ENCODE assay signal across 9 mouse cellular contexts in genomic region chr19:4193129-4193528, GRCm38 (mm10). TPM values are rescaled to one million over a fixed set of nuclear protein-coding genes. Genes with fewer than 3 reads are reported as not detected.
DNase-seq lines count a peak whose midpoint lies in the region; ATAC-seq lines count a peak whose summit lies in the region.
"Had no signal": no experiment of that assay in that cellular context is flagged by ENCODE, and none has a peak within 500 bp of the region (broad histone marks: within the 10 kb centered on the region; RNA-seq: fewer than 3 reads in every experiment).

No protein-coding gene starts in this region.

- peak overlapping the region; percentile 91 for H3K4me2 ChIP-seq in kidney, embryonic 16.5 days (replicated peaks; ENCODE audit: low read depth, low read length)
- peak overlapping the region; percentile 58 for H3K4me2 ChIP-seq in embryonic facial prominence, embryonic 11.5 days (ENCODE audit: low read depth, low read length)
- peak overlapping the region; percentile 95 for H3K4me2 ChIP-seq in hindbrain, embryonic 15.5 days
- peak overlapping the region; percentile 93 for H3K4me2 ChIP-seq in midbrain, embryonic 15.5 days

- peak overlapping the region; percentile 96 for H3K9ac ChIP-seq in kidney, embryonic 16.5 days (replicated peaks; ENCODE audit: low read length)
- H3K9ac ChIP-seq in embryonic facial prominence, embryonic 11.5 days (replicated peaks; ENCODE audit: low read length): peak overlapping the region; percentile 96
- peak overlapping the region; percentile 97 for H3K9ac ChIP-seq in hindbrain, embryonic 15.5 days
- peak overlapping the region; percentile 88 for H3K9ac ChIP-seq in midbrain, embryonic 15.5 days

- ATAC-seq in kidney, embryonic 16.5 days (ENCODE audit: low FRiP score, low TSS enrichment): no peak
- ATAC-seq in embryonic facial prominence, embryonic 11.5 days (replicated peaks; ENCODE audit: insufficient number of reproducible peaks, low FRiP score, low TSS enrichment, low read depth): no peak
- no peak for ATAC-seq in hindbrain, embryonic 15.5 days (ENCODE audit: low FRiP score, low read depth)
- ATAC-seq in midbrain, embryonic 15.5 days (replicated peaks): no peak

- WGBS in kidney, embryonic 16.5 days: 51% methylated on average over 6 of the region's 6 CpGs
- 72% methylated on average over 6 of the region's 6 CpGs for WGBS in embryonic facial prominence, embryonic 11.5 days
- 58% methylated on average over 6 of the region's 6 CpGs for WGBS in hindbrain, embryonic 15.5 days
- WGBS in midbrain, embryonic 15.5 days: 55% methylated on average over 6 of the region's 6 CpGs

- H3K4me3 ChIP-seq in kidney, embryonic 16.5 days (ENCODE audit: low read length): peak overlapping the region; percentile 83
- H3K4me3 ChIP-seq in embryonic facial prominence, embryonic 11.5 days (ENCODE audit: low read depth, low read length): peak overlapping the region; percentile 97
- peak overlapping the region; percentile 87 for H3K4me3 ChIP-seq in hindbrain, embryonic 15.5 days
- peak overlapping the region; percentile 70 for H3K4me3 ChIP-seq in midbrain, embryonic 15.5 days

- H3K9me3 ChIP-seq in kidney, embryonic 16.5 days (ENCODE audit: low read length): no peaks in the 10 kb centered on the region
- no peaks in the 10 kb centered on the region for H3K9me3 ChIP-seq in embryonic facial prominence, embryonic 11.5 days (replicated peaks; ENCODE audit: control insufficient read depth, low read length)
- no peaks in the 10 kb centered on the region for H3K9me3 ChIP-seq in hindbrain, embryonic 15.5 days
- H3K9me3 ChIP-seq in midbrain, embryonic 15.5 days: no peaks in the 10 kb centered on the region

- H3K27ac ChIP-seq in kidney, embryonic 16.5 days (ENCODE audit: low read length): no peak overlapping the region; the same call in 1 of the 2 replicates
- H3K27ac ChIP-seq in embryonic facial prominence, embryonic 11.5 days (replicated peaks; ENCODE audit: low read depth, low read length): no peak overlapping the region
- peak overlapping the region; percentile 94; the same call in 1 of the 2 replicates for H3K27ac ChIP-seq in hindbrain, embryonic 15.5 days (replicated peaks)
- peak overlapping the region; percentile 84; the same call in 1 of the 2 replicates for H3K27ac ChIP-seq in midbrain, embryonic 15.5 days

- no peaks in the 10 kb centered on the region for H3K27me3 ChIP-seq in kidney, embryonic 16.5 days (ENCODE audit: insufficient read depth, low read length)
- H3K27me3 ChIP-seq in embryonic facial prominence, embryonic 11.5 days (ENCODE audit: control insufficient read depth, insufficient read depth, low read length): no peaks in the 10 kb centered on the region
- H3K27me3 ChIP-seq in hindbrain, embryonic 15.5 days: no peaks in the 10 kb centered on the region
- no peaks in the 10 kb centered on the region for H3K27me3 ChIP-seq in midbrain, embryonic 15.5 days (replicated peaks)

- H3K36me3 ChIP-seq in kidney, embryonic 16.5 days (ENCODE audit: insufficient read depth, low read length): peaks cover 43% of the 10 kb centered on the region
- H3K36me3 ChIP-seq in embryonic facial prominence, embryonic 11.5 days (replicated peaks; ENCODE audit: control insufficient read depth, insufficient read depth, low read depth, low read length): peaks cover 18% of the 10 kb centered on the region
- H3K36me3 ChIP-seq in hindbrain, embryonic 15.5 days: peaks cover 30% of the 10 kb centered on the region
- H3K36me3 ChIP-seq in midbrain, embryonic 15.5 days (replicated peaks): peaks cover 28% of the 10 kb centered on the region

- DNase-seq in kidney, postnatal 14 days: no peak
- no peak for DNase-seq in embryonic facial prominence, embryonic 11.5 days (ENCODE audit: low spot score)
- DNase-seq in adrenal gland, adult 18-20 months (ENCODE audit: low spot score in 2 of 2): no peak
- no peak for DNase-seq in testis, postnatal 14 days (ENCODE audit: low spot score)
- no peak for DNase-seq in right cerebral cortex, postnatal 36 days (ENCODE audit: low spot score in 2 of 2)
- DNase-seq: gastrocnemius, postnatal 36 days had no signal

- peaks cover 56% of the 10 kb centered on the region for H3K4me1 ChIP-seq in kidney, embryonic 16.5 days (ENCODE audit: insufficient read depth, low read length)
- peaks cover 6% of the 10 kb centered on the region for H3K4me1 ChIP-seq in embryonic facial prominence, embryonic 11.5 days (ENCODE audit: control insufficient read depth, insufficient read depth, low read length)
- peaks cover 41% of the 10 kb centered on the region for H3K4me1 ChIP-seq in hindbrain, embryonic 15.5 days (replicated peaks)
- H3K4me1 ChIP-seq in midbrain, embryonic 15.5 days: peaks cover 24% of the 10 kb centered on the region

RNA-seq across cellular contexts. Expression of gene Ppp1ca, which starts 1.3 kb away (rescaled TPM):
- 1,050 and 1,120 TPM in 2 replicates for polyA plus RNA-seq in kidney, embryonic 16.5 days (2015; fragmentation: Nextera tagmentation; extraction: Ambion mirVana)
- 955 and 1,002 TPM in 2 replicates for polyA plus RNA-seq in embryonic facial prominence, embryonic 11.5 days (2014; fragmentation: Nextera tagmentation; extraction: Ambion mirVana)
- polyA plus RNA-seq in hindbrain, embryonic 15.5 days (2015; fragmentation: Nextera tagmentation; extraction: Ambion mirVana): 582 and 587 TPM in 2 replicates
- polyA plus RNA-seq in midbrain, embryonic 15.5 days (2015; fragmentation: Nextera tagmentation; extraction: Ambion mirVana): 537 and 571 TPM in 2 replicates
- total RNA-seq in adrenal gland, adult 18-20 months (2021): 100 to 1,000 TPM; 353 to 384 TPM

RNA-seq across cellular contexts. Expression of gene Tbc1d10c, which starts 2.0 kb away (rescaled TPM):
- 2.5 and 3.1 TPM in 2 replicates for polyA plus RNA-seq in kidney, embryonic 16.5 days (2015; fragmentation: Nextera tagmentation; extraction: Ambion mirVana)
- polyA plus RNA-seq in embryonic facial prominence, embryonic 11.5 days (2014; fragmentation: Nextera tagmentation; extraction: Ambion mirVana): 0.96 and 1.4 TPM in 2 replicates
- 0.98 and 1.5 TPM in 2 replicates for polyA plus RNA-seq in hindbrain, embryonic 15.5 days (2015; fragmentation: Nextera tagmentation; extraction: Ambion mirVana)
- 0.38 and 0.93 TPM in 2 replicates for polyA plus RNA-seq in midbrain, embryonic 15.5 days (2015; fragmentation: Nextera tagmentation; extraction: Ambion mirVana)
- total RNA-seq in adrenal gland, adult 18-20 months (2021): 1 to 10 TPM; 1.1 to 1.6 TPM

RNA-seq across cellular contexts. Expression of gene Rad9a, which starts 8.3 kb away (rescaled TPM):
- polyA plus RNA-seq in kidney, embryonic 16.5 days (2015; fragmentation: Nextera tagmentation; extraction: Ambion mirVana): 39.4 and 39.9 TPM in 2 replicates
- polyA plus RNA-seq in embryonic facial prominence, embryonic 11.5 days (2014; fragmentation: Nextera tagmentation; extraction: Ambion mirVana): 46.8 and 49.5 TPM in 2 replicates
- polyA plus RNA-seq in hindbrain, embryonic 15.5 days (2015; fragmentation: Nextera tagmentation; extraction: Ambion mirVana): 25.5 and 27.5 TPM in 2 replicates
- 23.7 and 24.9 TPM in 2 replicates for polyA plus RNA-seq in midbrain, embryonic 15.5 days (2015; fragmentation: Nextera tagmentation; extraction: Ambion mirVana)
- 1 to 10 TPM; 7.5 to 9.0 TPM for total RNA-seq in adrenal gland, adult 18-20 months (2021)

RNA-seq across cellular contexts. Expression of gene Carns1, which starts 17.9 kb away (rescaled TPM):
- 2.9 and 3.3 TPM in 2 replicates for polyA plus RNA-seq in kidney, embryonic 16.5 days (2015; fragmentation: Nextera tagmentation; extraction: Ambion mirVana)
- polyA plus RNA-seq in embryonic facial prominence, embryonic 11.5 days (2014; fragmentation: Nextera tagmentation; extraction: Ambion mirVana): 2.0 TPM in 2 replicates
- polyA plus RNA-seq in hindbrain, embryonic 15.5 days (2015; fragmentation: Nextera tagmentation; extraction: Ambion mirVana): 5.6 and 6.1 TPM in 2 replicates
- polyA plus RNA-seq in midbrain, embryonic 15.5 days (2015; fragmentation: Nextera tagmentation; extraction: Ambion mirVana): 5.9 and 6.9 TPM in 2 replicates
- 1 to 10 TPM; 3.2 to 3.5 TPM for total RNA-seq in adrenal gland, adult 18-20 months (2021)

RNA-seq across cellular contexts. Expression of gene Clcf1, which starts 20.9 kb away (rescaled TPM):
- polyA plus RNA-seq in kidney, embryonic 16.5 days (2015; fragmentation: Nextera tagmentation; extraction: Ambion mirVana): 6.8 and 7.5 TPM in 2 replicates
- 4.6 and 5.0 TPM in 2 replicates for polyA plus RNA-seq in embryonic facial prominence, embryonic 11.5 days (2014; fragmentation: Nextera tagmentation; extraction: Ambion mirVana)
- 0.69 and 0.75 TPM in 2 replicates for polyA plus RNA-seq in hindbrain, embryonic 15.5 days (2015; fragmentation: Nextera tagmentation; extraction: Ambion mirVana)
- 0.79 and 0.88 TPM in 2 replicates for polyA plus RNA-seq in midbrain, embryonic 15.5 days (2015; fragmentation: Nextera tagmentation; extraction: Ambion mirVana)
- total RNA-seq in adrenal gland, adult 18-20 months (2021): 10 to 100 TPM in 1 of 2 experiments, 1 to 10 TPM in 1; 7.9 to 11.1 TPM

Comparison
In these comparisons a context has a peak if more than half of its experiments do, and no peak if none do; other contexts are left out.
1. H3K27ac ChIP-seq: peak in hindbrain, embryonic 15.5 days (single experiment) and midbrain, embryonic 15.5 days (single experiment); none in kidney, embryonic 16.5 days (single experiment) and embryonic facial prominence, embryonic 11.5 days (single experiment).
2. Peak in every context shown above with its lines, with median percentiles within 50 percentile points of each other: H3K4me2 ChIP-seq, H3K4me3 ChIP-seq and H3K9ac ChIP-seq.